Mouse (Mus musculus) stomach, postnatal 0 days (tissue): ENCODE measurements at regions not wholly inside any gene's neighbourhood (a gene's known extent, or its start where the extent isn't known, plus 50 kb on each side); places are given as distances from the start of the nearest gene placed in this dataset.

Experiments used
- CTCF ChIP-seq: IDR thresholded peaks from 2 replicates; pipeline ENCODE4 v1.5.1; 2016; ENCODE audit warnings: antibody characterized with exemption, low read depth, mild to moderate bottlenecking, moderate library complexity
- EP300 ChIP-seq: optimal IDR thresholded peaks from 2 replicates; pipeline ENCODE3; 2016; ENCODE audit warnings: antibody characterized with exemption

GRCm38 (mm10) chr17:42037089-42037488, 278.7 kb upstream of the Ptchd4 start:
- TF ChIP-seq EP300 = no peak
- no peak for TF ChIP-seq CTCF
